Mouse (Mus musculus) liver, embryonic 14.5 days (tissue): ENCODE data around the gene Eva1c. TPM values are rescaled to one million over a fixed set of nuclear protein-coding genes. Genes with fewer than 3 reads are reported as not detected.

Experiments
- ATAC-seq: fragments of 200-750 bp; cut with Nextera tagmentation; 2 replicates; pipeline ENCODE4 v1.8.0; 2017; ENCODE audit warnings: moderate number of reproducible peaks, mild to moderate bottlenecking, moderate library complexity; ENCODE audit not compliant: insufficient read depth
- DNase-seq, 3 experiments: peaks; one replicate each; pipeline ENCODE4 v3.0.0-alpha.2; 2012 to 2013; ENCODE audit warnings: low read depth in 3 of 3, low spot score in 3 of 3
- H3K27ac ChIP-seq: fragments of 300-500 bp; sonication (generic); 2 replicates; pipeline ENCODE4 v1.5.1; 2014; ENCODE audit warnings: moderate library complexity, mild to moderate bottlenecking, control low read depth, inconsistent platforms
- H3K27me3 ChIP-seq: fragments of 300-500 bp; sonication (generic); 2 replicates; pipeline ENCODE4 v1.6.1; 2014; ENCODE audit warnings: mild to moderate bottlenecking, low read length, moderate library complexity; ENCODE audit not compliant: control insufficient read depth, insufficient read depth
- H3K36me3 ChIP-seq: fragments of 300-500 bp; sonication (generic); replicated peaks from 2 replicates; pipeline ENCODE4 v1.6.1; 2014; ENCODE audit warnings: low read depth; ENCODE audit not compliant: control insufficient read depth, insufficient read depth
- H3K4me1 ChIP-seq, 2 experiments: fragments of 200-500 bp in 1 of 2; fragments of 300-500 bp in 1 of 2; sonication (generic) in 1 of 2; replicated peaks; 2 replicates each; pipeline ENCODE4 v1.6.1; 2012 to 2014; ENCODE audit warnings: antibody characterized with exemption in 1 of 2, inconsistent platforms in 1 of 2, low read length in 1 of 2; ENCODE audit not compliant: control insufficient read depth in 2 of 2, insufficient read depth in 2 of 2
- H3K4me2 ChIP-seq: fragments of 300-500 bp; sonication (generic); 2 replicates; pipeline ENCODE4 v1.6.1; 2014; ENCODE audit warnings: low read depth, mild to moderate bottlenecking, control low read depth, moderate library complexity
- H3K4me3 ChIP-seq, 2 experiments: fragments of 200-500 bp in 1 of 2; fragments of 300-500 bp in 1 of 2; sonication (generic) in 1 of 2; 2 replicates each; pipeline ENCODE4 v1.5.1; 2012 to 2014; ENCODE audit warnings: low read depth in 2 of 2, low read length in 2 of 2, mild to moderate bottlenecking in 2 of 2, control low read depth in 1 of 2, inconsistent platforms in 1 of 2, moderate library complexity in 1 of 2; ENCODE audit not compliant: insufficient read depth in 1 of 2
- H3K9ac ChIP-seq: fragments of 300-500 bp; sonication (generic); replicated peaks from 2 replicates; pipeline ENCODE4 v1.6.1; 2014; ENCODE audit warnings: mild to moderate bottlenecking, control low read depth, moderate library complexity
- H3K9me3 ChIP-seq: fragments of 300-500 bp; sonication (generic); 2 replicates; pipeline ENCODE4 v1.6.1; 2016; ENCODE audit warnings: low read length, mixed read lengths; ENCODE audit not compliant: control insufficient read depth
- CTCF ChIP-seq: IDR thresholded peaks from 2 replicates; pipeline ENCODE4 v1.5.1; 2016; ENCODE audit warnings: antibody characterized with exemption, low read depth, control low read depth
- EP300 ChIP-seq: IDR thresholded peaks from 2 replicates; pipeline ENCODE4 v1.6.1; 2016; ENCODE audit warnings: antibody characterized with exemption, low read depth
- WGBS: fragments of 180-500 bp; shearing (Covaris S2); extraction: QIAGEN DNeasy Blood & Tissue Kit; methylation state at CpG from one replicate; pipeline ENCODE4 v1.1.7; 2014; ENCODE audit not compliant: insufficient replicate concordance; 5-methylcytosine and 5-hydroxymethylcytosine counted together
- polyA plus RNA-seq, 2 experiments: library from polyadenylated mRNA; depleted of rRNA in 1 of 2; stranded (reverse) in 1 of 2; unstranded in 1 of 2; fragments of >200 nt; fragmentation: Nextera tagmentation in 1 of 2; extraction: Ambion mirVana in 1 of 2; gene quantifications; 2 replicates each; pipeline versions ENCODE4 v1.2.1 to v1.2.3; 2012 to 2014

The Eva1c gene
- polyA plus RNA-seq, 2 experiments: 0.11 to 0.23 TPM

GRCm38 (mm10) chr16:90790946-90791345, 35.6 kb upstream of the Eva1c start:
- no peak overlapping the region for H3K27ac ChIP-seq
- WGBS: 82% methylated on average over 6 of the region's 6 CpGs
- peaks cover 14% of the 10 kb centered on the region for H3K36me3 ChIP-seq
- DNase-seq: no peak
- TF ChIP-seq CTCF (no peak), EP300 (no peak)
- no peaks in the 10 kb centered on the region for H3K9me3 ChIP-seq
- no peaks in the 10 kb centered on the region for H3K27me3 ChIP-seq
- H3K9ac ChIP-seq: no peak overlapping the region
- ATAC-seq: no peak
- H3K4me1 ChIP-seq: no peaks in the 10 kb centered on the region; a peak in 2 of 4 replicates
- H3K4me2 ChIP-seq: no peak overlapping the region
- H3K4me3 ChIP-seq: no peak overlapping the region

- no peak overlapping the region for H3K4me3 ChIP-seq
- DNase-seq: no peak
- no peak overlapping the region for H3K27ac ChIP-seq
- WGBS: 80% methylated on average over 5 of the region's 5 CpGs
- no peak overlapping the region for H3K4me2 ChIP-seq
- H3K27me3 ChIP-seq: no peaks in the 10 kb centered on the region
- TF ChIP-seq CTCF (no peak), EP300 (no peak)
- ATAC-seq: no peak
- peaks cover 18% of the 10 kb centered on the region for H3K36me3 ChIP-seq
- no peaks in the 10 kb centered on the region; a peak in 2 of 4 replicates for H3K4me1 ChIP-seq
- no peaks in the 10 kb centered on the region for H3K9me3 ChIP-seq
- H3K9ac ChIP-seq: no peak overlapping the region
These were observed 34.5 kb upstream of the Eva1c start for GRCm38 (mm10) chr16:90792066-90792465.

GRCm38 (mm10) chr16:90792500-90792899, 34.0 kb upstream of the Eva1c start:
- Histone ChIP-seq H3K4me3 (no peak overlapping the region), H3K27ac (no peak overlapping the region), H3K9ac (no peak overlapping the region), H3K4me1 (no peaks in the 10 kb centered on the region; a peak in 2 of 4 replicates), H3K9me3 (no peaks in the 10 kb centered on the region), H3K36me3 (peaks cover 14% of the 10 kb centered on the region), H3K4me2 (no peak overlapping the region), H3K27me3 (no peaks in the 10 kb centered on the region)
- ATAC-seq (no peak), DNase-seq (no peak)
- 72% methylated on average over 3 of the region's 3 CpGs for WGBS
- no peak for TF ChIP-seq EP300
- TF ChIP-seq CTCF: no peak

- TF ChIP-seq CTCF (no peak), EP300 (no peak)
- ATAC-seq (no peak), DNase-seq (no peak)
- H3K4me1 ChIP-seq: no peaks in the 10 kb centered on the region
- no peak overlapping the region for H3K4me2 ChIP-seq
- no peak overlapping the region for H3K4me3 ChIP-seq
- H3K9ac ChIP-seq: no peak overlapping the region
- no peaks in the 10 kb centered on the region for H3K9me3 ChIP-seq
- H3K27ac ChIP-seq: no peak overlapping the region
- peaks cover 8% of the 10 kb centered on the region; the same call in 1 of the 2 replicates for H3K36me3 ChIP-seq
- no peaks in the 10 kb centered on the region for H3K27me3 ChIP-seq
These were observed 31.8 kb upstream of the Eva1c start for GRCm38 (mm10) chr16:90794708-90795107.

- Histone ChIP-seq H3K4me2 (no peak overlapping the region), H3K4me3 (no peak overlapping the region), H3K9me3 (no peaks in the 10 kb centered on the region), H3K36me3 (peaks cover 13% of the 10 kb centered on the region; the same call in 1 of the 2 replicates), H3K27me3 (no peaks in the 10 kb centered on the region), H3K27ac (no peak overlapping the region), H3K9ac (no peak overlapping the region), H3K4me1 (no peaks in the 10 kb centered on the region)
- no peak for TF ChIP-seq CTCF
- no peak for TF ChIP-seq EP300
- ATAC-seq (no peak), DNase-seq (no peak)
- WGBS: 81% methylated on average over 8 of the region's 8 CpGs
These were observed 28.1 kb upstream of the Eva1c start for GRCm38 (mm10) chr16:90798446-90798845.
